Mouse (Mus musculus) kidney, postnatal 0 days (tissue): ENCODE data around the gene Krt77. TPM values are rescaled to one million over a fixed set of nuclear protein-coding genes. Genes with fewer than 3 reads are reported as not detected.

Experiments
- ATAC-seq: fragments of 200-750 bp; cut with Nextera tagmentation; replicated peaks from 2 replicates; pipeline ENCODE4 v1.8.0; 2017; ENCODE audit warnings: low read depth, moderate number of reproducible peaks, moderate TSS enrichment, moderate library complexity; ENCODE audit not compliant: low FRiP score
- DNase-seq: peaks from one replicate; pipeline ENCODE4 v3.0.0-alpha.2; 2016; ENCODE audit warnings: low spot score
- H3K27ac ChIP-seq: fragments of 300-500 bp; sonication (generic); 2 replicates; pipeline ENCODE4 v1.5.1; 2014; ENCODE audit warnings: mild to moderate bottlenecking
- H3K27me3 ChIP-seq: fragments of 300-500 bp; sonication (generic); 2 replicates; pipeline ENCODE4 v1.6.1; 2014; ENCODE audit warnings: low read length, mixed read lengths; ENCODE audit not compliant: insufficient read depth
- H3K36me3 ChIP-seq: fragments of 300-500 bp; sonication (generic); 2 replicates; pipeline ENCODE4 v1.6.1; 2014; ENCODE audit warnings: low read length, mixed read lengths; ENCODE audit not compliant: insufficient read depth
- H3K4me1 ChIP-seq: fragments of 300-500 bp; sonication (generic); replicated peaks from 2 replicates; pipeline ENCODE4 v1.6.1; 2014; ENCODE audit warnings: antibody characterized with exemption, low read length, mixed read lengths; ENCODE audit not compliant: insufficient read depth
- H3K4me2 ChIP-seq: fragments of 300-500 bp; sonication (generic); 2 replicates; pipeline ENCODE4 v1.6.1; 2014; ENCODE audit warnings: mild to moderate bottlenecking, low read length, moderate library complexity, mixed read lengths
- H3K4me3 ChIP-seq: fragments of 300-500 bp; sonication (generic); replicated peaks from 2 replicates; pipeline ENCODE4 v1.5.1; 2014; ENCODE audit warnings: low read depth, low read length
- H3K9ac ChIP-seq: fragments of 300-500 bp; sonication (generic); 2 replicates; pipeline ENCODE4 v1.6.1; 2014; ENCODE audit warnings: low read depth, low read length
- H3K9me3 ChIP-seq: fragments of 300-500 bp; sonication (generic); replicated peaks from 2 replicates; pipeline ENCODE4 v1.6.1; 2016; ENCODE audit warnings: low read length, inconsistent platforms, mixed read lengths
- CTCF ChIP-seq: IDR thresholded peaks from 2 replicates; pipeline ENCODE4 v1.5.1; 2016; ENCODE audit warnings: antibody characterized with exemption, low read depth, mild to moderate bottlenecking, moderate library complexity
- WGBS: fragments of 180-500 bp; shearing (Covaris S2); extraction: QIAGEN DNeasy Blood & Tissue Kit; methylation state at CpG from one replicate; pipeline ENCODE4 v1.1.7; 2014; 5-methylcytosine and 5-hydroxymethylcytosine counted together
- polyA plus RNA-seq: library from polyadenylated mRNA; unstranded; fragments of >200 nt; fragmentation: Nextera tagmentation; extraction: Ambion mirVana; gene quantifications from 2 replicates; pipeline ENCODE4 v1.2.1, GENCODE M21; 2015

The Krt77 gene
- polyA plus RNA-seq, 1 experiment from 2014 or later: not detected

- no peaks in the 10 kb centered on the region for H3K4me1 ChIP-seq
- 0 out of 2 replicates have a peak overlapping the region, but pooled peaks have one; percentile 40 for H3K9ac ChIP-seq
- peak overlapping the region; percentile 32 for H3K4me3 ChIP-seq
- no peaks in the 10 kb centered on the region for H3K36me3 ChIP-seq
- H3K4me2 ChIP-seq: peak overlapping the region; percentile 79
- no peak overlapping the region for H3K27ac ChIP-seq
- ATAC-seq (no peak; the same call in 1 of the 2 replicates), DNase-seq (peak; percentile 57)
- no peaks in the 10 kb centered on the region; the same call in 1 of the 2 replicates for H3K27me3 ChIP-seq
- WGBS: under 1% methylated on average over 31 of the region's 33 CpGs
- no peak for TF ChIP-seq CTCF
- no peaks in the 10 kb centered on the region for H3K9me3 ChIP-seq
Observed at GRCm38 (mm10) chr15:101859735-101860170, 9.8 kb downstream of the Krt77 start.

- no peaks in the 10 kb centered on the region for H3K4me1 ChIP-seq
- no peak overlapping the region for H3K4me3 ChIP-seq
- DNase-seq (peak; percentile 47), ATAC-seq (no peak)
- no peak overlapping the region for H3K9ac ChIP-seq
- no peaks in the 10 kb centered on the region for H3K9me3 ChIP-seq
- no peak overlapping the region for H3K27ac ChIP-seq
- WGBS: 8% methylated on average over 11 of the region's 11 CpGs
- peak overlapping the region; percentile 79 for H3K4me2 ChIP-seq
- H3K36me3 ChIP-seq: no peaks in the 10 kb centered on the region
- H3K27me3 ChIP-seq: no peaks in the 10 kb centered on the region; the same call in 1 of the 2 replicates
- no peak for TF ChIP-seq CTCF
Observed at GRCm38 (mm10) chr15:101858673-101859425, 10.7 kb downstream of the Krt77 start.

GRCm38 (mm10) chr15:101856696-101857095, 12.8 kb downstream of the Krt77 start:
- no peak overlapping the region for H3K27ac ChIP-seq
- H3K9ac ChIP-seq: no peak overlapping the region
- H3K27me3 ChIP-seq: no peaks in the 10 kb centered on the region; the same call in 1 of the 2 replicates
- no peak overlapping the region for H3K4me2 ChIP-seq
- no peaks in the 10 kb centered on the region for H3K9me3 ChIP-seq
- ATAC-seq (no peak), DNase-seq (no peak)
- H3K4me3 ChIP-seq: no peak overlapping the region
- no peaks in the 10 kb centered on the region for H3K4me1 ChIP-seq
- WGBS: 32% methylated on average over 5 of the region's 5 CpGs
- TF ChIP-seq CTCF: no peak
- H3K36me3 ChIP-seq: no peaks in the 10 kb centered on the region

GRCm38 (mm10) chr15:101855732-101856131, 13.8 kb downstream of the Krt77 start:
- Histone ChIP-seq H3K4me2 (no peak overlapping the region), H3K9ac (no peak overlapping the region), H3K27me3 (no peaks in the 10 kb centered on the region; the same call in 1 of the 2 replicates), H3K4me1 (no peaks in the 10 kb centered on the region), H3K9me3 (no peaks in the 10 kb centered on the region), H3K4me3 (no peak overlapping the region), H3K27ac (no peak overlapping the region), H3K36me3 (no peaks in the 10 kb centered on the region)
- no peak for ATAC-seq
- DNase-seq: no peak
- 67% methylated on average over 3 of the region's 3 CpGs for whole genome bisulfite sequencing
- TF ChIP-seq CTCF: no peak

GRCm38 (mm10) chr15:101854294-101854693, 15.2 kb downstream of the Krt77 start:
- H3K27me3 ChIP-seq: no peaks in the 10 kb centered on the region; the same call in 1 of the 2 replicates
- TF ChIP-seq CTCF: no peak
- H3K9me3 ChIP-seq: no peaks in the 10 kb centered on the region
- H3K4me3 ChIP-seq: no peak overlapping the region
- H3K27ac ChIP-seq: no peak overlapping the region
- H3K36me3 ChIP-seq: no peaks in the 10 kb centered on the region
- no peaks in the 10 kb centered on the region for H3K4me1 ChIP-seq
- H3K9ac ChIP-seq: no peak overlapping the region
- DNase-seq: no peak
- ATAC-seq: no peak
- whole genome bisulfite sequencing: 26% methylated on average over 5 of the region's 5 CpGs
- no peak overlapping the region for H3K4me2 ChIP-seq

- 20% methylated on average over 5 of the region's 5 CpGs for WGBS
- H3K9me3 ChIP-seq: no peaks in the 10 kb centered on the region
- ATAC-seq: no peak
Observed at GRCm38 (mm10) chr15:101852571-101852970, 16.9 kb downstream of the Krt77 start.

More at GRCm38 (mm10) chr15:101852571-101852970, 16.9 kb downstream of the Krt77 start:
- no peak overlapping the region for H3K4me3 ChIP-seq
- no peak overlapping the region for H3K4me2 ChIP-seq
- no peak overlapping the region for H3K27ac ChIP-seq
- no peak for TF ChIP-seq CTCF
- H3K4me1 ChIP-seq: no peaks in the 10 kb centered on the region
- H3K9ac ChIP-seq: no peak overlapping the region
- no peak for DNase-seq
- no peaks in the 10 kb centered on the region; the same call in 1 of the 2 replicates for H3K27me3 ChIP-seq
- H3K36me3 ChIP-seq: no peaks in the 10 kb centered on the region
